Mouse (Mus musculus) heart, adult 2 months (tissue): Measurements from ENCODE around the gene Adamtsl1.

Source experiments
- CTCF ChIP-seq: fragments of 200-600 bp; IDR thresholded peaks from 2 replicates; pipeline ENCODE4 v1.8.1; 2022; ENCODE audit warnings: antibody characterized with exemption, mild to moderate bottlenecking, moderate library complexity
- EP300 ChIP-seq: fragments of 200-500 bp; IDR thresholded peaks from 2 replicates; pipeline ENCODE4 v1.6.1; 2011; ENCODE audit warnings: low read depth, low read length, control low read depth; ENCODE audit not compliant: insufficient read depth
- POLR2A ChIP-seq: fragments of 200-500 bp; IDR thresholded peaks from 2 replicates; pipeline ENCODE4 v1.6.1; 2011; ENCODE audit warnings: mild to moderate bottlenecking, low read depth, low read length, control low read depth; ENCODE audit not compliant: insufficient read depth

- TF ChIP-seq POLR2A (no peak), CTCF (no peak), EP300 (no peak)
These were observed at the start of gene Adamtsl1 for GRCm38 (mm10) chr4:85513792-85514191.
